Mouse (Mus musculus): Measurements from ENCODE around the gene Hk2. TPM values are rescaled to one million over a fixed set of nuclear protein-coding genes. Genes with fewer than 3 reads are reported as not detected.

Gene Hk2
- total RNA-seq, 2 experiments from 2014 or later = 268 to 296 TPM

DNA sequence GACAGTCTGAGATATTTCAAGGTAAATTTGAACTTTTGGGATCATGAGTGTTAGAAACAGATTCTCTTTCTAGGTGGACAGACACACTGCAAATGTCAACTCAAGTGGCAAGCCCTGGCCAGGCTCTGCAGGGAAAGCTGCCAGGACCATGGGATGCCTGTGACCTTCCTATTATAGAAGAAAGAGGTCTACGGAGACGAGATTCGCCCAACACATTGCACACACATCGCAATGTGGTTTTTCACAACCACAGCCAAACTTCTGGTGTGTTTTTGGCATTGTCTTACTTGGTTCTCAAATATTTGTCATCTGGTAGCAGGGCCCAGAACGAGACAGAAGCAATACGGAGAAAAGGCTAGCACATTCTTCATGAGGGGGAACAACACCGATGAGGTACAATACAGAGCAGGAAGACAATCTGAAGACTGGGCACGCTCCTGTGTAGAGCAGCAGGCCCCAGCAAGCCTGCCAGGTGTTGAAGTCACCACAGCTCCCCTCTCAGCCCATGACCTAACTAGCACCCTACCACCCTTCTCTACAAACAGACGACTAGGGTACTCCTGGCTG, 26.1 kb downstream of the Hk2 start:
- DNase-seq (ENCODE audit: low spot score) = no peak
- intact Hi-C loops (cut with DNase I) = loop anchor here (10.0 kb wide), 1 partner anchor 107 kb away; no protein-coding TSS in a partner anchor

DNA sequence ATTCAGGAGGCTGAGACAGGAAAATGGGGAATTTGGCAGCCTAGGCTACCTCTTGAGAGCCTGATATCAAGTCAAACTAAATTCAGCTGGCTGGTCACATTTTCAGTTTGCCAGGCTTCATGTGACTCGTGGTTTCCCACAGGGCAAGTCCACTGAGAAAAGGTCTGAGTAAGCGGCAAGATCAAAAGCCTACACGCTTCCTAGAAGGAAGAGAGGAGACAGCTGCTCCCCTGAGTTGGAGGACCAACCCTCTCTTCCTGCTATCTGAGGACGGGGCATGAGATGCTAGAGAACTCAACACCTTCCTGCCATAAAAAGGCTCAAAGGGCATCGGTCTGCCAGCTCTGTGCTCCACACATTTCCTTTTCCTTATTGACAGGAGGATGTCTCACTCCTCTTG, 27.2 kb downstream of the Hk2 start:
- no peak for DNase-seq (ENCODE audit: low spot score)
- intact Hi-C loops (cut with DNase I) = loop anchor here (10.0 kb wide), 1 partner anchor 108 kb away; no protein-coding TSS in a partner anchor

DNA sequence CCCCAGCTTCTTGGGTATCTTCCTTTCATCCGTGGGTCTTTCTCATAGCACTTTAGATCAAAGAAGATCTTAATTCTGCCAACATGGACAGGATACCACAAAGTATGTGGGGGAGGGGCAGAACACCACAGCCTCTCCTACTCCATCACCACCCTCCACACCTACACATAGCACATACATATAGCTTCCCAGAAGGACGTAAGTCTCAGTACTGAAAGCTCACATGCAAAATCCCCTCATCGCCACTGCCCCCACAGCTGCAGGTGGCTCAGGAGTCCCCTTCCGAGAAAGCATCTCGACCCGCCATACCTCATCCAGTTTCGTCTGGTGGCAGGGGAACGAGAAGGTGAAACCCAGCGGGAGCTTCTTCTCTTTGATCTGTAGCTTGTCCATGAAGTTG, 29.7 kb downstream of the Hk2 start:
- DNase-seq (ENCODE audit: low spot score) = no peak
- intact Hi-C loops (cut with DNase I) = loop anchor here (10.0 kb wide), 1 partner anchor 110 kb away; no protein-coding TSS in a partner anchor

DNA sequence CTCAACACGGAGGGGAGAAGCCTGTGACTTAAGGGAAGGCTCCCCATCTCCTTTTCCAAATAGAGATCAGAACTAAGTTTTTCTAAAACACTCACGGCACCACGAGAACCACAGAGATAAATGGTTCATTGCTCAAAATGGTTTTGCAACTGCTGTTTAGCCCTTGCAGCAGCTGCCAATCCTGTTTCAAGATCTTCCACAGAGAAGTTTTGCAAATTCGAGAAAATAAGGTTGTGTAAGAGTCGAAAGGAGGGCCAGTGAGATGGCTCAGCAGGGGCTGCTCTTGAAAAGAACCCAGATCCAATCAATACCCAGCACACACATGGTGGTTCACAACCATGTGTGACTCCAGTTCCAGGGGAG, 32.8 kb downstream of the Hk2 start:
- DNase-seq (ENCODE audit: low spot score) = no peak

DNA sequence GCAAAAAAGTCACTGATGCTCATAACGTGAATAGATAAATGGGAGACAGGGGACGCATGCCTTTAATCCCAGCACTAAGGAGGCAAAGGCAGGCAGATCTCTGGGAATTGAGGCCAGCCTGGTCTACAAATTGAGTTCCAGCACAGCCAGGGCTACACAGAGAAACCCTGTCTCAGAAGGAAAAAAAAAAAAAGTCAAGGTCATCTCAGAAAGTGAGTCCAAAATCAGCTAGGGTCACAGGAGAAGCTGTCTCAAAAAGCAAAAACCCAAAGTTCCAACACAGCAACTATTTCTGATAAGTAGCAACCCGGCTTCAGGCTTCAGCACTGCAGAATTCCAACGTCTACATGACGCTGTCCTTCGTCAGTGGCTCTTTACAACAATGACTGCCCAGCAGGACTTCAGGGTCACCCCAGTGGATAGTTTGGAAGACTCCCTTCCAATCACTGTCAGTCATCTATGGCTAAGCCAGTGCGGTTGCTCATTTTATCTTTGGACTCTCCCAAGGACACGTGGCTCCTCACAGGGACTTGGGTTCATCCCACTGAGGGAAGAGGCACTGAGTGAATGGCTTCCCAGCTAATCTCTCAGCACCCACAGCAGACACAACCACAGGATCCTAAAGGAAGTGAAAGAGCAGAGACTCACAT, 33.3 kb downstream of the Hk2 start:
- intact Hi-C loops (cut with DNase I) = loop anchor here (1.0 to 10.0 kb wide), 4 partner anchors 32 to 230 kb away; no protein-coding TSS in a partner anchor
- DNase-seq (ENCODE audit: low spot score) = no peak

More for the DNA sequence above, 32.8 kb downstream of the Hk2 start:
- intact Hi-C loops (cut with DNase I) = loop anchor here (2.0 to 10.0 kb wide), 3 partner anchors 113 to 229 kb away; no protein-coding TSS in a partner anchor

DNA sequence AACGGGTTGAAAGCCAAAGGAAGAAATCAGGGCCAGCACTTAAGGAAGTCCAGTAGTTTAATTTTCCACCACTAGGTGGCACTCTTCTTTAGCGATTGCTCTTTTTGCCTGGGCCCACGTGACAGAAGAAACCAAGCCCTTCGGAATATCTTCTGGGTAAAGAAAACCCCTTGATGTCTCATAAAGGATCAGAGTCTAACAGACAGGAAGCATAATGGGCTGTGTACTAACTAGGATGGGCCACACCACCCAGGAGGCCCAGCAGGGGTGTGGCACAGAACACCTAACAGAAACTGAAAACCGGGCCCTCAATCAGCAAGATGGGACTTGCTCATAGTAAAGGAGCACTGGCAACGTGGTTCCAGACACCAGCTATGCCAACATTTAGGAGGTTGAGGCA, 34.0 kb downstream of the Hk2 start:
- intact Hi-C loops (cut with DNase I) = loop anchor here (1.0 to 10.0 kb wide), 4 partner anchors 33 to 231 kb away; no protein-coding TSS in a partner anchor
- DNase-seq (ENCODE audit: low spot score) = no peak

DNA sequence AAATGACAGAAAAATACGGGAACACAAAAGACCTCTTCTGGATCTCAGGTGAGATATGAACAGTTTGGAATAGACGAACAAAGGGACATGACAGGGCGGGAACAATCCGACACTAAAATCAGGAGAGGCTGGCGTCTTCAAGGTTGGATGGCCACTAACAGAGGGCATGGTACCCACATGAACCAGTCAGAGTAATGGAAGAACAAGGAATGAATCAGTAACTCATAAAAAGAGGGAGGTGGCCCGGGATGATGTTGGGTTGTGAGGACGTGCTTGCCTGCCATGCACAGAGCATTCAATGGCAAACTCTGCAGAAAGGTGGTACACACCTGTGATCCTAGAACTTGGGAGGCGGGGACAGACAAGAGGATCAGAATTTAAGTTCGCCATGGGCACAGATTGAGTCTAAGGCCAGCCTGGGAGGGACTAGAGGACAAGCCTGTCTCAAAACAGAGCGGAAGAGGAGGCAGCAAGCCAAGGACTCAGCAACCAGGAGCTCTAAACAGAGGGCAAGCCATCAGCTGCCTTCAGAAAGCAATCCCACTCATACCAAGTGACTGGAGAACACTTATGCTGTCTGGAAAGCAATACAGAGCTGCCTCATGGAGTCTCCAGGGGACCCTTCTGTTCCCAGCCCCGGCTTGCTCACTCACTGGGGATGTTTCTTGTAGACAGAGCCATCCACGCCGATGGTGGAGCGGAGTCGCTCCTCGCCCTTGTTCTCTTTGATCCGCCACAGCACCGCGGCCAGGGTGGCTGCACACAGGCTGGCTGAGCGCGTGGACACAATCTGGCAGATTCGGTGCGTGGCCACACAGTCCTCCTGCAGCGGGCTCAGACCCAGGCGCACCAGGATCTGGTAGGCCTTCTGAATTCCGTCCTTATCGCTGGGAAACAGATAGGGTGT, 36.4 kb downstream of the Hk2 start:
- DNase-seq (ENCODE audit: low spot score) = no peak
- intact Hi-C loops (cut with DNase I) = no loop called here

DNA sequence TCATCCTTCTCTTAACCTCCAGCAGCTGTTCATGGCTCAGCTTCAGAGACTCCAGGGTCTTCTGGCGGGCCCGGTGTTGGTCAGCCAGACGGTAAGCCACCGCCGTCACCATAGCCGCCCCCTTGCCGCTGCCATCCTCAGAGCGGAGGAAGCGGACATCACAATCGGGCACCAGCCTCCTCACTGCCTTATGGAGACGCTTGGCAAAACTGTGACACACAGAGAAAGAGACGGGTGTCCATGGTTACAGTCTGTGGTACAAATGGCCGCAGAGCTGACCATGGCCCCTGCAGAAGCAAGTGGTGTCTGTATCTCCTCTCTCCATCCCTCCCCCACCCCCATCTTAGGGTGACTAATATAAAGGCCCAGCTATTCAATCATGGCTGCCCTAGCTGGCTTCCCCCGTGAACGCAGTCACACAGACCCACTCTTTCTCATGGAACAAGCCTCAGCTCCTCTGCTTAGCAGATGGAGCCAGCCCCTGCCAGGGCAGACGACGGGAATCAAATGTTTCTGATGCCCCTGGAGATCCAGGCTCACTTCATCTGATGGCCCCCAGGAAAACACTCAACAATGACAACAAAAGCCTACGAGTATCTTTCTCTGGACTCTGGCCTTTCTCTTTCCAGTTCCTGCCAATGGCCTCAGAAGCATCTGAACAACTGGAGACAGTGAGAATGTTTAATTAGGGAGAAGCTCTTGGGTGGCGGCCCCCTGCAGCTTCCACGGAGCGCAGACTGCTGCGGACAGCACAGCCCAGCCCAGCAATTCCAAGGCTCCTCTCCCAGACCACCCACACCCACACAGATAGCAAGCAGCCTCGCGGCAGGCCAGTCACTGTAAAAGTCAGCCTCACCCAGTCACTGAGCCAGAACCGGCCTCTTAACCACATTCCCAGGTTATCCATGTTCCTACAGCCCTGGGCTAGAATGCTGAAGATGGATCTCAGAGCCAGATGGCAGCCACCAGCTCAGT, 37.3 kb downstream of the Hk2 start:
- no peak for DNase-seq (ENCODE audit: low spot score)
- intact Hi-C loops (cut with DNase I) = no loop called here

DNA sequence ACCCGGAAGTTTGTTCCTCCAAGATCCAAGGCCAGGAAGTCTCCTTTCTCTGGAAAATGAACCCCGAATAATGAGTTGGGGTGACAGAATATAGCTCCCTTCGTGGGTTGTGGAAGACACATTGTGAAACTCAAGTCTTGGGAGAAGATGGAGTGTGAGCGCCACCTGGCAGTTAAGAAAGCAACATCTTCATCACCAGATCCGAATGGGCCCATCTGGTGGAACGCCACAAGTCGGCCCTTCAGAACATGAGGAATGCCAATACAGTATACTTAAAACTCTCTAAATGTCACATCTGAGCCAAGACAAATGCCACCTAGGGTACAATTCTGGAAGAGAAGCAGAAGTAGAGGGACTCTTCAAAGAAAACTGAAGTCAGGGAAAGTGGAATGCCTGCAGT, 38.9 kb downstream of the Hk2 start:
- intact Hi-C loops (cut with DNase I) = no loop called here
- DNase-seq (ENCODE audit: low spot score) = no peak

DNA sequence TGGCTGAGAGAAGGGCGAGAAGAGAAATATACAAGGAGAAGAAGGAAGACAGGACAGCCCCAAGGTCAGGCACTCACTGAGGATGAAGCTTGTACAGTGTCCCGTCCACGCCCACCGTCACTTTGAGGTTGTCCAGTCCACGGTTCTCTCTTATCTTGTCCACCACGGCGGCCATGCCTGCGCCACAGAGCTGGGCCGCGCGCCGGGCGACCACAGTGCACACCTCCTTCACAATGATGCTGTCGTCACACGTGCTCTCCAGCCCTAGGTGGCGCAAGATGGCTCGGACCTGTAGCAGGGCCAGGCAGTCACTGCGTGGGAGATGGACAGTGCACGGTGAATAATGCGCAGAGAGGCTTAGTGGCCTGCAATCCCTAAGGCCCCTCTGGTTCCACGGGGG, 45.6 kb downstream of the Hk2 start:
- no peak for DNase-seq (ENCODE audit: low spot score)
- intact Hi-C loops (cut with DNase I) = no loop called here

DNA sequence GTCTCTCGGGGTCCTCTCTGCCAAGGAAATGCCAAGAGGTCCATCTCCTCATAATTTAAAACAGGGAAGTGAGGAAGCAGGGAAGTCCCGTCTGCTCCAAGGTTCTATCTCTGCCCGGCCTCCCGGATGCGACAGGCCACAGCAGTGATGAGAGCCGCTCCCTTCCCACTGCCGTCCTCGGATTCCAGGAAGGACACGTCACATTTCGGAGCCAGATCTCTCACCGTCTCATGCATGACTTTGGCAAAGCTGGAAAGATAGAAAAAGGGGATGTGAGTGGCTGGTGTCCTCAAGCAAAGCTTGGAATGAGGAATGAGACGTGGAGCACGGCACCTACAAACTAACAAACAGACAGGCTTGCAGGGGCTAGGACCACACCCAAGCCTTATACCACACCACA, 47.0 kb downstream of the Hk2 start:
- intact Hi-C loops (cut with DNase I) = no loop called here
- DNase-seq (ENCODE audit: low spot score) = no peak

DNA sequence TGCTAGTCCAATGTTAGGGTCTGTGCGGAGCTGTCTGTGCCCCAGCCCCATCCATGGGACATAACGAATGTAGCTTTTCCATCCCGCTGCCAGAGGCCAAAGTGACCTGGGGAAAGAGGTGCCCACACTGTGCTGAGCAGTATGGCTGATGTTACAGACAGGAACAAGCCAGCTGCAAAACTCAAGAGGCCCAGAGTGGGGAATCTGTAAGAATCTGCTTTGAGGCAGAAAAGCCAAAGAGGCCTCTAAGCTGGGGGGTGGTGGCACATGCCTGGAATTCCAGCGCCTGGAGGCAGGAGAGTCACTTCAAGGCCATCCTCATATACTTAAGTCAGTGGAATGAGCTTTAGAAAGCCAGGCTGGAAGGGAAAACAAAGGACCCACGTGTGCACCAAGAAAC, 50.9 kb downstream of the Hk2 start:
- no peak for DNase-seq (ENCODE audit: low spot score)
- intact Hi-C loops (cut with DNase I) = no loop called here

DNA sequence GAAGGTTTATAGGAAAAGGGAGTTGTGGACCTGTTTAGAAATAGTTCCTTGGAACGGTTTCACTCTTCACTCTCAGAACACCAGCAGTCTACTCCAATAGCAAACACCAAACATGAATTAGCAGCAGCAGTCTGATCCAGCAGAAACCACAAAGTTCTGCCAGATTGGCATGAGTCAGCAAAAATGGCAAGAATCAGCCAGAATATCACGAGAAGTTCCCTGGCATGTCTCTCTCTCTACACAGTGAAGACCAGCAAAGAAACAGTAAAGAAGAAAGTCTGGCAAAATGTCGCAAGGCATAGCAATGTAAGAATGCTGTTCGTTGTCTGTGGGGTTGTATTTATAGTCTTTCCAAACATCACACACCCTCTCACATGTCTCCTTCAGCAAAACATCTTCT, 58.1 kb downstream of the Hk2 start:
- intact Hi-C loops (cut with DNase I) = no loop called here
- no peak for DNase-seq (ENCODE audit: low spot score)

DNA sequence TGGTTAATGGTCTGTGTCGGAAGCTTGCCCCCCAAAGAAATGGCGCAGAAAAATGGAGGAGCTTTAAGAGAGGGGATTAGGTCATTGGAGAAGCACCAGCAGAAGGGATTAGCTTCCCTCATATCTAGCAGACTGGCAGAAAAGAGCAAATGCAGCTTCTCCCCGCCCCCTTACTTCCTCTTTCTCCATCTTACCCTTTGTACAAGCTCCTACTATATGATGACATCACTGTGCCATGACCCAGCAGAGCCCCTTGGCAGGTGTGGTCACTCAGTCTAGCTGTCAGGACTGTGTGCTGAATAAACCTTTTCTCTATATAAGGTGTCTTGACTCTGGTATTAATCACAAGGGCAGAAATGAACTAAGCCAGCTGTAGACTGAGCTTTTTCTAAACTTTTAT, 58.6 kb downstream of the Hk2 start:
- DNase-seq (ENCODE audit: low spot score) = no peak
- intact Hi-C loops (cut with DNase I) = loop anchor here (2.0 kb wide), 1 partner anchor 255 kb away; no protein-coding TSS in a partner anchor

DNA sequence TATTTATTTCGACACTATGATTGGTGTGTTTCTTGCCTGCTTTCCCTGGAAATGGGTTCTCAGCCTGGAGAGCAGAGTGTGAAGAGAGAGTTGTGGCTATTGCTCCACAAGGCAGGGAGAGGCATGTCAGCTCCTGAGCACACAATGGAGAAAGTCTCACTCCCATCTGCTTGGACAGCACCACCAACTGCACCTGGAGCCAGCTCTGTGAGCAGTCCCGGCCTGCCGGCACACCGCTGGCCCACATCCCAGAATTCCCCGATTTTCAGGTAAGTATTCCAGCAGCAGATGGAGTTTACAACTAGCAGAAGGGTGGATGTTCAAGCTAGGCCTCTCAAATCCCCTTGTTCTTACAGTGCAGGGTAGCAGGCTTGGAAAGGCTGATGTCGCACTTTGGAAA, 59.0 kb downstream of the Hk2 start:
- intact Hi-C loops (cut with DNase I) = loop anchor here (2.0 kb wide), 1 partner anchor 256 kb away; no protein-coding TSS in a partner anchor

DNA sequence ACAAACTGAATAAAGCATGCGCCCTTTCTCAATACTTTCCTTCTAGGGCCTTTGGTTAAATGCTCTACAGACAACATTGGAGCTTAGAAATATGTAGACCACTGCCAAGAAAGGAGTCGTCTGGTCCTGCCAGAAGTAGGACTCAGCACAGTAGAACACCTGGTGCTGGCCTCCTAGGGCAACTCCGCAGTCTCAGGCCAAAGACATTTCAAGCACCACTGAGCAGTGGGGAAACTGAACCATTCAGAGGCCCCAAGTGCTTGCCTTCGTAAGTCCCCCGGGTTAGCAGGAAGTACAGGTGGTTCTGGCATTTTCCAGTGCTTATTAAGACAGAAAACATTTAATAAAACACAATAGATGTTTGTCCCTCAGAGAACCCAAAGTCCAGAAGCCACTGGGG, 59.4 kb downstream of the Hk2 start:
- no peak for DNase-seq (ENCODE audit: low spot score)
- intact Hi-C loops (cut with DNase I) = loop anchor here (2.0 kb wide), 1 partner anchor 256 kb away; no protein-coding TSS in a partner anchor

More for the DNA sequence above, 59.0 kb downstream of the Hk2 start:
- DNase-seq (ENCODE audit: low spot score) = no peak

DNA sequence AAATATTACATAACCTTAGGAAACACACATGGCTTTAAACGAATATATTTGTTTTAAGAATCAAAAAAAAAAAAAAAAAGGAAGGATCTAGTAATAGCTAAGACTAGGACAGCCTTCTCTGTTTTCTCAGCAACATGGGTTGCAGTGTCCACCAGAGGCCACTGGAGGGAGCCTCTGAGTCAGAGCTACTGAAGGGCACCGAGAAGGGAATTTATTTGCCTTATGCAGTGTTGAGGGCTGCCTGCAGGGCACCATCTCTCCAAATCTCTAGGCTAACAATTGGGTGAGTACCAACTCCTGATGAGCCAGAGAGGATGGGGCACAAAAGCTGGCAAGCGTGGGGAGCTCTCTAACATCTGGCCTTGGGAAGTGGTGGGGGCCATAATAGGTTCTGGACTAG, 60.0 kb downstream of the Hk2 start:
- peak; percentile 14 for DNase-seq (ENCODE audit: low spot score)
- intact Hi-C loops (cut with DNase I) = loop anchor here (2.0 kb wide), 1 partner anchor 257 kb away; no protein-coding TSS in a partner anchor

DNA sequence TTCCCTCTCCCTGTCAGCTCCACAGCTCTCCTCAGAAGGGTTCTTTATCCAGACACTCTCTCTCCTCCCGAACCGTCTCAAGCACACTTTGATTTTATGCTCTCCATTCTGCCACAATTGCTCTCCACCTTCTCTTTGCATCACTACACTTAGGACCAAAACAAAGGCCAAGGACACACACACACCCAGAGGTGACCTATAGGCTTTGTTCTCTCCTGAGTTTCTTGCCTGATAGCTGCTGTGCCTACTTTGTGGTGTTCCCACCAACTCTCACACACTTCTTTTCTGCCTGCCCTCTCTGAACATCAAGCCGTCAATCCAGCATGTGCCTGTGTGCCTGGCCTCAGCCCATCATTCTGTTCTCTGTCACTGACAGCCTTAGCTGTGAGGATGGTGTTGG, 66.5 kb downstream of the Hk2 start:
- intact Hi-C loops (cut with DNase I) = no loop called here
- DNase-seq (ENCODE audit: low spot score) = no peak

DNA sequence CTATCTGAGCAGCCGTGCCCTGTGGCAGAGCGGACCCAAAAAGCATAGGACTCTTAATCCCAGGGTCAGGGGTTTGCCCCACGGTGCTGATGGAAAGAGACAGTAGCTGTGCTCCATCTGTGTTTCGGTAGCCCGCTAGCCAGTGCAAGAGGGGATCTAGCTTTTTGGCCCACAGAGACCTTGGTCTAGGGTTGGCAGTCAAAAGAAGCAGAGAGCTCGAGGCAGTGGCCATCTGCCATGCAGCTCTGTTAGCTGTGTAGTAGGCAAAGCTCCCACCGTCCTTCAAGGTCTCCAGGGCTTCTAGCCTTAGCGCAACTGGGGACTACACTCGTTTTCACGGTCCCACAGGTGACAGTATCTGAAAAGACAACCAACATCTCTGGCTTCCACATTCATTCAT, 67.0 kb downstream of the Hk2 start:
- intact Hi-C loops (cut with DNase I) = no loop called here
- DNase-seq (ENCODE audit: low spot score) = no peak

Measured in heart, postnatal 25 days (tissue).